Mouse (Mus musculus) hindbrain, embryonic 11.5 days (tissue): ENCODE data around the gene Dnaaf5. TPM values are rescaled to one million over a fixed set of nuclear protein-coding genes. Genes with fewer than 3 reads are reported as not detected.

ENCODE experiments used
- ATAC-seq: fragments of 200-750 bp; cut with Nextera tagmentation; 2 replicates; pipeline ENCODE4 v1.8.0; 2017; ENCODE audit warnings: mild to moderate bottlenecking, moderate TSS enrichment, moderate library complexity; ENCODE audit not compliant: low FRiP score
- DNase-seq: peaks from one replicate; pipeline ENCODE4 v3.0.0-alpha.2; 2015; ENCODE audit warnings: low spot score
- H3K27ac ChIP-seq: fragments of 300-500 bp; sonication (generic); 2 replicates; pipeline ENCODE4 v1.5.1; 2014; ENCODE audit warnings: mild to moderate bottlenecking, low read depth, low read length
- H3K27me3 ChIP-seq: fragments of 300-500 bp; sonication (generic); 2 replicates; pipeline ENCODE4 v1.6.1; 2014; ENCODE audit warnings: mild to moderate bottlenecking, low read length, moderate library complexity, mixed read lengths; ENCODE audit not compliant: control insufficient read depth, insufficient read depth
- H3K36me3 ChIP-seq: fragments of 300-500 bp; sonication (generic); 2 replicates; pipeline ENCODE4 v1.6.1; 2014; ENCODE audit warnings: mild to moderate bottlenecking, low read length, moderate library complexity, mixed read lengths; ENCODE audit not compliant: control insufficient read depth, insufficient read depth
- H3K4me1 ChIP-seq: fragments of 300-500 bp; sonication (generic); replicated peaks from 2 replicates; pipeline ENCODE4 v1.6.1; 2014; ENCODE audit warnings: low read length, mixed read lengths; ENCODE audit not compliant: control insufficient read depth, insufficient read depth
- H3K4me2 ChIP-seq: fragments of 300-500 bp; sonication (generic); replicated peaks from 2 replicates; pipeline ENCODE4 v1.6.1; 2014; ENCODE audit warnings: mild to moderate bottlenecking, low read depth, low read length
- H3K4me3 ChIP-seq: fragments of 300-500 bp; sonication (generic); 2 replicates; pipeline ENCODE4 v1.5.1; 2014; ENCODE audit warnings: low read depth, low read length
- H3K9ac ChIP-seq: fragments of 300-500 bp; sonication (generic); 2 replicates; pipeline ENCODE4 v1.6.1; 2014; ENCODE audit warnings: low read depth, low read length
- H3K9me3 ChIP-seq: fragments of 300-500 bp; sonication (generic); 2 replicates; pipeline ENCODE4 v1.6.1; 2016; ENCODE audit warnings: low read length; ENCODE audit not compliant: control insufficient read depth
- WGBS: fragments of 180-500 bp; shearing (Covaris S2); extraction: QIAGEN DNeasy Blood & Tissue Kit; methylation state at CpG from one replicate; pipeline ENCODE4 v1.1.7; 2014; 5-methylcytosine and 5-hydroxymethylcytosine counted together
- polyA plus RNA-seq: library from polyadenylated mRNA; unstranded; fragments of >200 nt; fragmentation: Nextera tagmentation; extraction: Ambion mirVana; gene quantifications from 2 replicates; pipeline ENCODE4 v1.2.1, GENCODE M21; 2014

Dnaaf5 gene
- polyA plus RNA-seq, 1 experiment from 2014 or later: 5.3 TPM

DNA sequence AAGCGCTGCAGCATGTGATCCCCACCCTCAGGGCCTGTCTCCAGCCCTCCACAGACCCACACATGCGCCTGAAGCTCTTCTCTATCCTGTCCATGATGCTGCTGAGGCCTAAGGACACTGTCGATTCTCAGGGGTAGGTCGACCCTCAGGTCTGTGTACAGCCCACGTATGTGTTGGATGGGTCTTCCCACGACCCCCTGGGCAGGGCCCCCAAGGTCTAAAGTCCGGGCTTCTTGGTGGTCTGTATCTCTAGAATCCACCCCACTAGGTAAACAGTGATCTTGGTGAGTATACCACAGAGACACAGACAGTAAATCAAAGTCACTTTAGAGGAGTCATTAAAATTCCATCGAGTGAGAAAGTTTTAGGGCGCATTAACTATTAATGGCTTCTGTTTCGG lies 24.1 kb downstream of the Dnaaf5 start:
- H3K9ac ChIP-seq: no peak overlapping the region
- no peak overlapping the region for H3K27ac ChIP-seq
- H3K36me3 ChIP-seq: peaks cover 13% of the 10 kb centered on the region
- WGBS: 83% methylated on average over 10 of the region's 10 CpGs
- no peaks in the 10 kb centered on the region for H3K9me3 ChIP-seq
- DNase-seq: no peak
- no peaks in the 10 kb centered on the region for H3K27me3 ChIP-seq
- no peak for ATAC-seq
- H3K4me1 ChIP-seq: no peaks in the 10 kb centered on the region
- no peak overlapping the region for H3K4me3 ChIP-seq
- H3K4me2 ChIP-seq: no peak overlapping the region

DNA sequence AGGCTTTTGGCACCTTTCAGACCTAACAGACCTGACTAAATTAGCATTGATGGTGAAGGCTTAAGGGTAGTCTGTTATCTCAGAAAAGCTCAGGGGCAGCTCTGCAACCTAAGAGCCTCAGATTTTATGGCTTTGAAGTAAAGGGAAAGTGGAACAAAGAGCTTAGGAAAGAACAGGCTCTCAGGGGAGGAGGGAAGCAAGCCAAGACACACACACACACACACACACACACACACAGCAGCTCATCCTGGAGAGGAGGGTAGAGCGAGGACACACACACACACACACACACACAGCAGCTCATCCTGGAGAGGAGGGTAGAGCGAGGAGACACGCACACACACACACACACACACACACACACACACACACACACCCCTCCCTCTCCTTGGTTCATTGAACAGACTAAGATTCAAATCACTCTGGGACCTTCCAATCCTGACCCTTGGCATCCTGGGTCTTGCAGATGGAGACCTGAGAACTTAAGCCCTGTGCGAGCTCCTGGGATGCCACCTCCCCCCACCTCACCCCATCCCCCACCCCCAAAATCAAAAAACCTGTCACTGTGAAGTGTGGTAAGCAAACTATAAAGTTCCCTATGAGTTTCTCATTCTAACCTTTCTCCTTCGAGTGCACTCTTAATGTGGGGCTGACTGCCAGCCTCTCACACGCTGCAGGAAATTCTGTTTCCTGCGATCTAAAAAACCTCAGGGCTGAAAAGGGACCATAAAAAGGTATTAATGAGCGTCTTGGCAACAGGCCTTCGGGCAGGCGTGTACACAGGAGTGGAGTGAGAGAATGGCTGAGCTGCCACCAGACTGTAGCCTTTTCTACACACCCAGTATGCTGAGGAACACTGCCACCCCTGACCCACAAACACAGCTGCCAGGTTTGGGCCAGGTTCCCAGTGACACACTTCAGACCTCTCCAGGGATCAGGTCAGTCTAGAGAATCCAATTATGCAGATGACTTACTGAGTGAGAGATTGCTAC lies 24.8 kb downstream of the Dnaaf5 start:
- no peak overlapping the region for H3K27ac ChIP-seq
- no peak for ATAC-seq

DNA sequence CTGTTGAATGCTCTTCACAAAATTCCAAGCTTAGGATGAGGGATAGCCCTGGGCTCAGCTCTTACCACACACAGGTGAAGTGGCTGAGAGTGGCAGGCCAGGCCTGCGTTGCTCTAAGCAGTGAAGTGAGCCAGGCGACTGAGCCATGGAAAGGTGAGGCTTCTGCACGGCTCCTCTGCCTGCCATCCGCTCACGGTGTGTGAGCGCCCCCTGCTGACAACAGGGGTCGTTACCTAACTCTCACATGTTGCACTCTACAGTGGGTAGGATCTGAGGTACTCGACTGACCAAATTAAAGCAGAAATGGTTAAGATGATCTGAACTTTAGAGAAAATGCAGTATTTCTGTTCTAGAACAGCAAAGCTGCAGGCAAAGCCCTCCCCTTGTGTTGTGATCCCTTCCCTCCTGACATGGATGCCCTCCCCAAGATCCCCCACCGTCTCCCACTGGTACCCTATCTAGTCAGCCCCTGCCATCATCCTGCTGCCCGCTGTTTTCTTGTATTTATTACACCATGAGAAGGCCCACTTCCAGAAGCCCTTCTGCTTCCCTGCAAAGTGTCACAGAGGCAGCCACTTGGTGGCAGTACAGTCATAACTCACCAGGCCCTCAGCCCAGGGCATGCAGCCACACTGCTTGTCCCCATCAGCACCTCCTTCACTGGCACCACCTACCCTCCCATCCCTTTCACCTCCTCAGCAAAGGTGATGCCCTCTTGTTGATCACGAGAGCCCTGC lies 29.0 kb downstream of the Dnaaf5 start:
- Histone ChIP-seq H3K27me3 (no peaks in the 10 kb centered on the region), H3K9me3 (no peaks in the 10 kb centered on the region), H3K36me3 (peaks cover 10% of the 10 kb centered on the region), H3K4me2 (no peak overlapping the region), H3K4me3 (no peak overlapping the region), H3K9ac (no peak overlapping the region), H3K4me1 (no peaks in the 10 kb centered on the region), H3K27ac (no peak overlapping the region)
- DNase-seq: peak; percentile 88
- peak; percentile 35; the same call in 1 of the 2 replicates for ATAC-seq
- WGBS: 33% methylated on average over 11 of the region's 11 CpGs

More for the DNA sequence above, 24.8 kb downstream of the Dnaaf5 start:
- Histone ChIP-seq H3K4me1 (no peaks in the 10 kb centered on the region), H3K4me3 (no peak overlapping the region), H3K36me3 (peaks cover 13% of the 10 kb centered on the region), H3K4me2 (no peak overlapping the region), H3K27me3 (no peaks in the 10 kb centered on the region), H3K9me3 (no peaks in the 10 kb centered on the region), H3K9ac (no peak overlapping the region)
- DNase-seq: no peak
- 89% methylated on average over 10 of the region's 10 CpGs for WGBS

DNA sequence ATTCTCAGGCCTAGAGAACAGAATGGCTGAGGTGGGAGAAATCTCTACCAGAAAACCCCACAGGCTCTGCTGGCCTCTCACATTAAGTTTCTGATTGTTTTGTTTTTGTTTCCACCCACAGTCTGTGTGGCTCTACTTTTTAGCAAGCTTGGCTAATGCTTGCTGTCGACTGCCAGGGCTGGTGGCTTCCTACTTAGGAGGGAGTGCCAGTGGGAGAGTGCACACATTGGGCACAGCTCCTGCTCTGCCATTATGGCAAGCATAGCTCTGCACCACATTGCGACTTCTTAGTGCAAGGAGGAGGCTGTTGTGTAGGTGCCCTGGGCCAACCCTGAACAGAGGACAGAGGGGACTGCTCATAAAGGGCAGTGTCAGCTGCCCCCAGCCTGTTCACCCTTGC lies 33.1 kb downstream of the Dnaaf5 start:
- Histone ChIP-seq H3K4me2 (no peak overlapping the region), H3K27me3 (no peaks in the 10 kb centered on the region), H3K4me3 (no peak overlapping the region), H3K9ac (no peak overlapping the region), H3K36me3 (peaks cover 4% of the 10 kb centered on the region; the same call in 1 of the 2 replicates), H3K27ac (no peak overlapping the region), H3K4me1 (no peaks in the 10 kb centered on the region), H3K9me3 (no peaks in the 10 kb centered on the region)
- DNase-seq (no peak), ATAC-seq (no peak)
- 93% methylated on average over 2 of the region's 2 CpGs for WGBS

DNA sequence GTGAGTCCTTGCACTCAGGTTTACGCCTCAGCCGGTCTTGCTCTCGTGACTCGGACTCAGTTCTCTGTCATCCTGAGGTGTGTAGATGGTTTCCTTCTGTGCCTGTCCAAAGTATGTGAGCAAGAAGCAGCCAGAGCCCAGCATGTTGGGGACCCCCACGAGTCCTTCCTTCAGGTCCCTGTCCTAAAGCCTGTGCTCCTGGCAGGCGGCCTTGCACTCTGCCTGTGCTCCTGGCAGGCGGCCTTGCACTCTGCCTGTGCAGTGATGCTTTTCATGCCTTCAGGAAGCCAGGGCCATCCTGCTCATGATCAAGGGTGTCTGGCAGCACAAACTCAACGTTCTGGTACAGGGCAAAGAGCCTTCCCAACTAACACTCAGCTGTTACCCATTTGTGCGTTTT lies 33.6 kb downstream of the Dnaaf5 start:
- H3K9me3 ChIP-seq: no peaks in the 10 kb centered on the region
- no peaks in the 10 kb centered on the region for H3K27me3 ChIP-seq
- 94% methylated on average over 9 of the region's 9 CpGs for WGBS
- ATAC-seq: no peak
- no peak overlapping the region for H3K4me2 ChIP-seq
- DNase-seq: no peak
- no peak overlapping the region for H3K9ac ChIP-seq
- no peak overlapping the region for H3K4me3 ChIP-seq
- H3K36me3 ChIP-seq: peaks cover 4% of the 10 kb centered on the region; the same call in 1 of the 2 replicates
- H3K4me1 ChIP-seq: no peaks in the 10 kb centered on the region
- no peak overlapping the region for H3K27ac ChIP-seq

DNA sequence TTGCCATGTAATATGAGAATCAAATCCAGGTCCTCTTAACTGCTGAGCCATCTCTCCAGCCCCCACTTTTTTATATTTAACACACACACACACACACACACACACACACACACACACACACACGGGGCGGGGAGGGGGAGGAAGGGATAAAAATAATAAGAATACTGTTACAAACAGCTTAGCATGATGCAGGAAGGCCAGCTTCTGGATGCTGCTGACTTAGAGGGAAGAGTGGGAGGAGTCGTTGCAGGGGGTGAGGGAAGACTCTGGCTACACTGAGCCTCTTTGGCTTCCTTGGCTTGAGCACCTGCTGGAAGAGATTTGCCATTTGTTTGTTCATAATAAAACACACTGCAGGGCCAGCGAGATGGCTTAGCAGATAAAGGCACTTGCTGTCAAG lies 34.9 kb downstream of the Dnaaf5 start:
- no peak overlapping the region for H3K27ac ChIP-seq
- no peaks in the 10 kb centered on the region for H3K4me1 ChIP-seq
- 96% methylated on average over 4 of the region's 4 CpGs for WGBS
- ATAC-seq (no peak), DNase-seq (no peak)
- H3K9ac ChIP-seq: no peak overlapping the region
- H3K36me3 ChIP-seq: peaks cover 4% of the 10 kb centered on the region; the same call in 1 of the 2 replicates
- H3K4me2 ChIP-seq: no peak overlapping the region
- H3K27me3 ChIP-seq: no peaks in the 10 kb centered on the region
- H3K4me3 ChIP-seq: no peak overlapping the region
- H3K9me3 ChIP-seq: no peaks in the 10 kb centered on the region

DNA sequence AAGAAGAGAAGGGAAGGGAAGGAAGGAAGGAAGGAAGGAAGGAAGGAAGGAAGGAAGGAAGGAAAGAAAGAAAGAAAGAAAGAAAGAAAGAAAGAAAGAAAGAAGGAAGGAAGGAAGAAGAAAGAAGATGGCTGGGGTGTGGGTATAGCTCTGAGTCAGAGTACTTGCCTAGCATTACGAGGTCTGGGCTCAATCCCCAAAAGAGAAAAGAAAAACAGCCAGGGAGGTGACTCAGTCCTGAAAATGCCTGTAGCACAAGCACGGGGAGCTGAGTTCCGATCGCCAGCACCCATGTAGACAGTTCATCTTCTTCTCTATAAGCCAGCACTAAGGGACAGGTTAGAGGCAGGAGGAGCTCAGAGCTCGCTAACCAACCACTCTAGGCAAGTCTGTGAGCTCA lies 39.7 kb downstream of the Dnaaf5 start:
- ATAC-seq: no peak
- Histone ChIP-seq H3K4me2 (no peak overlapping the region), H3K9ac (no peak overlapping the region), H3K27me3 (no peaks in the 10 kb centered on the region), H3K36me3 (no peaks in the 10 kb centered on the region), H3K4me1 (no peaks in the 10 kb centered on the region), H3K27ac (no peak overlapping the region), H3K9me3 (no peaks in the 10 kb centered on the region), H3K4me3 (no peak overlapping the region)
- no peak for DNase-seq
- 94% methylated on average over 5 of the region's 5 CpGs for WGBS

DNA sequence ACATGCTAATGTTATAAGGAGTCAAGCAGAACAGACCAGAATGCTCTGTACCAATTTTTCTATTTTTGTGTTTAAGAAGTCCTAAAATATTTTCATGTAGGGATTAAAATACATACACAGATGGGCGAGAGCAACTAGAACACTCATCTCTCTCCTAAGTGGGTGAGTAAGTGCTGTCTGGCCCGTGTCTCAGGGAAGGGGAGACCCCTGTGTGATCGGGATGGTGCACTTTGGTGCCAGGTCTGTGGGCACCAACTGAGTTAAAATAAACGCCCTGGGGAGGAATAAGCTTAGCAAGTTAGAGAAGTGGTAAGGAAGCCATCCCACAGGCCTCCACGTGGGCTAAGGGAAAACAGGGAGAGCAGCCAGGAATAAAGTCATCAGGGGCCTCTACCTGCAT lies 40.9 kb downstream of the Dnaaf5 start:
- DNase-seq: no peak
- H3K4me1 ChIP-seq: no peaks in the 10 kb centered on the region
- H3K36me3 ChIP-seq: no peaks in the 10 kb centered on the region
- H3K4me3 ChIP-seq: no peak overlapping the region
- 86% methylated on average over 5 of the region's 5 CpGs for WGBS
- no peaks in the 10 kb centered on the region for H3K27me3 ChIP-seq
- H3K4me2 ChIP-seq: no peak overlapping the region
- H3K27ac ChIP-seq: no peak overlapping the region
- no peaks in the 10 kb centered on the region for H3K9me3 ChIP-seq
- no peak for ATAC-seq
- H3K9ac ChIP-seq: no peak overlapping the region
